In genomic region chr2:73941281-73941680, GRCm38 (mm10) we compare ENCODE assay signal across 32 mouse cellular contexts.
"Had no signal": no experiment of that assay in that cellular context is flagged by ENCODE, and none has a peak within 500 bp of the region (broad histone marks: within the 10 kb centered on the region; RNA-seq: fewer than 3 reads in every experiment).

No protein-coding gene starts in this region.

- H3K4me3 ChIP-seq: left cerebral cortex, adult 2 months; limb, embryonic 10.5 days; limb, embryonic 12.5 days; limb, embryonic 13.5 days; limb, embryonic 15.5 days; liver, embryonic 12.5 days; liver, embryonic 13.5 days; liver, embryonic 15.5 days; lung, embryonic 15.5 days; megakaryocyte, embryonic 14.5 days; midbrain, embryonic 10.5 days; midbrain, embryonic 12.5 days; midbrain, embryonic 13.5 days; midbrain, embryonic 15.5 days; myocyte; neural tube, embryonic 12.5 days had no signal

- ATAC-seq: liver, embryonic 12.5 days; liver, postnatal 0 days; lung, postnatal 0 days; midbrain, embryonic 13.5 days; midbrain, embryonic 15.5 days; midbrain, embryonic 16.5 days had no signal

- DNase-seq: left cerebral cortex, postnatal 4 days; liver; liver, embryonic 13.5 days; liver, postnatal 0 days; lung, adult 18-20 months; lung, adult 2 months; lung, embryonic 14.5 days; lung, postnatal 10 days; lung, postnatal 14 days; lung, postnatal 36 days; lung, postnatal 4 days; midbrain, embryonic 14.5 days had no signal

- H3K4me2 ChIP-seq: limb, embryonic 12.5 days; limb, embryonic 13.5 days; limb, embryonic 15.5 days; liver, embryonic 12.5 days; liver, embryonic 13.5 days; liver, embryonic 15.5 days; lung, embryonic 14.5 days; lung, embryonic 15.5 days; midbrain, embryonic 11.5 days; midbrain, embryonic 12.5 days; midbrain, embryonic 13.5 days; midbrain, embryonic 15.5 days; neural tube, embryonic 12.5 days had no signal

- H3K27me3 ChIP-seq: limb, embryonic 12.5 days; limb, embryonic 13.5 days; limb, embryonic 15.5 days; liver, embryonic 12.5 days; liver, embryonic 13.5 days; liver, embryonic 15.5 days; lung, embryonic 15.5 days; midbrain, embryonic 12.5 days; midbrain, embryonic 13.5 days; midbrain, embryonic 15.5 days; neural tube, embryonic 12.5 days had no signal

- H3K36me3 ChIP-seq: limb, embryonic 10.5 days; limb, embryonic 12.5 days; limb, embryonic 13.5 days; limb, embryonic 15.5 days; liver, embryonic 12.5 days; liver, embryonic 13.5 days; liver, embryonic 15.5 days; lung, embryonic 15.5 days; midbrain, embryonic 10.5 days; midbrain, embryonic 12.5 days; midbrain, embryonic 13.5 days; midbrain, embryonic 15.5 days; neural tube, embryonic 12.5 days had no signal

- H3K9me3 ChIP-seq: limb, embryonic 10.5 days; limb, embryonic 12.5 days; limb, embryonic 13.5 days; limb, embryonic 15.5 days; liver, embryonic 12.5 days; liver, embryonic 13.5 days; liver, embryonic 15.5 days; lung, embryonic 15.5 days; midbrain, embryonic 10.5 days; midbrain, embryonic 12.5 days; midbrain, embryonic 13.5 days; midbrain, embryonic 15.5 days; neural tube, embryonic 12.5 days had no signal

- H3K27ac ChIP-seq: left cerebral cortex, adult 2 months; limb, embryonic 10.5 days; limb, embryonic 12.5 days; limb, embryonic 13.5 days; limb, embryonic 15.5 days; liver, embryonic 12.5 days; liver, embryonic 13.5 days; liver, embryonic 14.5 days; liver, embryonic 15.5 days; lung, embryonic 15.5 days; macrophage; midbrain, embryonic 10.5 days; midbrain, embryonic 12.5 days; midbrain, embryonic 13.5 days; midbrain, embryonic 15.5 days; neural tube, embryonic 12.5 days had no signal

- H3K9ac ChIP-seq: limb, embryonic 12.5 days; limb, embryonic 13.5 days; limb, embryonic 15.5 days; liver, embryonic 12.5 days; liver, embryonic 13.5 days; liver, embryonic 14.5 days; liver, embryonic 15.5 days; liver, postnatal 0 days; lung, embryonic 14.5 days; lung, embryonic 15.5 days; midbrain, embryonic 12.5 days; midbrain, embryonic 13.5 days; midbrain, embryonic 15.5 days; neural tube, embryonic 12.5 days had no signal

- H3K4me1 ChIP-seq: limb, embryonic 12.5 days; limb, embryonic 13.5 days; limb, embryonic 15.5 days; liver, embryonic 12.5 days; liver, embryonic 13.5 days; liver, embryonic 15.5 days; lung, embryonic 15.5 days; midbrain, embryonic 10.5 days; midbrain, embryonic 12.5 days; midbrain, embryonic 13.5 days; midbrain, embryonic 15.5 days; neural tube, embryonic 12.5 days had no signal
